Mouse (Mus musculus) urinary bladder, postnatal 25 days (tissue): ENCODE data around the gene Spata31d1a.

Source experiments
- DNase-seq: peaks from one replicate; pipeline ENCODE4 v3.0.0; 2022; ENCODE audit warnings: low spot score

Spata31d1a gene

GRCm38 (mm10) chr13:59663939-59664712, 46.0 kb downstream of the Spata31d1a start:
- DNase-seq: no peak

- no peak for DNase-seq
Measured at GRCm38 (mm10) chr13:59661966-59662365, 48.2 kb downstream of the Spata31d1a start.

GRCm38 (mm10) chr13:59661387-59661786, 48.7 kb downstream of the Spata31d1a start:
- DNase-seq: no peak

GRCm38 (mm10) chr13:59660371-59660770, 49.8 kb downstream of the Spata31d1a start:
- DNase-seq: no peak

GRCm38 (mm10) chr13:59657781-59658180, 52.3 kb downstream of the Spata31d1a start:
- no peak for DNase-seq

GRCm38 (mm10) chr13:59656975-59657388, 53.1 kb downstream of the Spata31d1a start:
- no peak for DNase-seq

GRCm38 (mm10) chr13:59656316-59656832, 53.8 kb downstream of the Spata31d1a start:
- no peak for DNase-seq

- DNase-seq: no peak
Measured at GRCm38 (mm10) chr13:59655718-59656315, 54.3 kb downstream of the Spata31d1a start.

- no peak for DNase-seq
Measured at GRCm38 (mm10) chr13:59654465-59654864, 55.7 kb downstream of the Spata31d1a start.

GRCm38 (mm10) chr13:59653136-59653535, 57.0 kb downstream of the Spata31d1a start:
- DNase-seq: no peak

- no peak for DNase-seq
Measured at GRCm38 (mm10) chr13:59652651-59653050, 57.5 kb downstream of the Spata31d1a start.
